ENCODE assay signal across 8 mouse cellular contexts in genomic region chr8:79829543-79829890, GRCm38 (mm10).
DNase-seq lines count a peak whose midpoint lies in the region; ATAC-seq and TF ChIP-seq lines count a peak whose summit lies in the region.
"Had no signal": no experiment of that assay in that cellular context is flagged by ENCODE, and none has a peak within 500 bp of the region (broad histone marks: within the 10 kb centered on the region; RNA-seq: fewer than 3 reads in every experiment).

No protein-coding gene starts in this region.

- no peak overlapping the region for H3K4me3 ChIP-seq in lung, postnatal 0 days (ENCODE audit: low read depth, low read length)
- no peak overlapping the region for H3K4me3 ChIP-seq in hindbrain, embryonic 12.5 days
- H3K4me3 ChIP-seq in midbrain, embryonic 15.5 days: peak overlapping the region; percentile 1; the same call in 1 of the 2 replicates

- H3K9ac ChIP-seq in lung, postnatal 0 days (replicated peaks; ENCODE audit: low read depth): no peak overlapping the region
- H3K9ac ChIP-seq in hindbrain, embryonic 12.5 days: peak overlapping the region; percentile 23; the same call in 1 of the 2 replicates
- no peak overlapping the region for H3K9ac ChIP-seq in midbrain, embryonic 15.5 days

- 53% methylated on average over 11 of the region's 11 CpGs for WGBS in lung, postnatal 0 days
- WGBS in hindbrain, embryonic 12.5 days: 25% methylated on average over 11 of the region's 11 CpGs
- 7% methylated on average over 11 of the region's 11 CpGs for WGBS in midbrain, embryonic 15.5 days

- no peak for TF ChIP-seq CTCF in lung, postnatal 0 days (IDR thresholded peaks at IDR 0.05)

- no peaks in the 10 kb centered on the region for H3K9me3 ChIP-seq in lung, postnatal 0 days (ENCODE audit: low read length)
- H3K9me3 ChIP-seq in hindbrain, embryonic 12.5 days (replicated peaks): no peaks in the 10 kb centered on the region
- H3K9me3 ChIP-seq in midbrain, embryonic 15.5 days: no peaks in the 10 kb centered on the region

- DNase-seq in lung, postnatal 0 days (ENCODE audit: low spot score): no peak
- no peak for DNase-seq in lung, postnatal 10 days
- DNase-seq in c-Kit-positive CD71-positive TER-119-positive erythroid progenitor cells, embryonic 14.5 days (ENCODE audit: low spot score): no peak
- no peak for DNase-seq in cerebellum, postnatal 14 days
- DNase-seq: kidney, postnatal 14 days had no signal

- H3K4me1 ChIP-seq in lung, postnatal 0 days (ENCODE audit: insufficient read depth, low read depth, low read length): no peaks in the 10 kb centered on the region
- H3K4me1 ChIP-seq in hindbrain, embryonic 12.5 days: 0 out of 2 replicates have a peak, but pooled peaks cover 8% of the 10 kb centered on the region
- H3K4me1 ChIP-seq in midbrain, embryonic 15.5 days: peaks cover 5% of the 10 kb centered on the region; the same call in 1 of the 2 replicates

- ATAC-seq in lung, postnatal 0 days: no peak
- no peak for ATAC-seq in hindbrain, embryonic 12.5 days (ENCODE audit: low FRiP score)
- peak; percentile 65 for ATAC-seq in midbrain, embryonic 15.5 days (replicated peaks)
- ATAC-seq in activated CD4-positive, CD25-positive, alpha-beta regulatory T cell, adult 4 months: no peak

- no peak for TF ChIP-seq EP300 in lung, postnatal 0 days (IDR thresholded peaks at IDR 0.05)

- no peak overlapping the region for H3K27ac ChIP-seq in lung, postnatal 0 days (ENCODE audit: low read length)
- no peak overlapping the region for H3K27ac ChIP-seq in hindbrain, embryonic 12.5 days
- no peak overlapping the region for H3K27ac ChIP-seq in midbrain, embryonic 15.5 days

- H3K27me3 ChIP-seq in lung, postnatal 0 days (replicated peaks; ENCODE audit: insufficient read depth, low read length): no peaks in the 10 kb centered on the region
- H3K27me3 ChIP-seq in hindbrain, embryonic 12.5 days: no peaks in the 10 kb centered on the region
- H3K27me3 ChIP-seq in midbrain, embryonic 15.5 days (replicated peaks): peaks cover 21% of the 10 kb centered on the region; the same call in 1 of the 2 replicates

- H3K4me2 ChIP-seq in lung, postnatal 0 days (replicated peaks; ENCODE audit: low read depth, low read length): peak overlapping the region; percentile 29; the same call in 1 of the 2 replicates
- H3K4me2 ChIP-seq in hindbrain, embryonic 12.5 days (replicated peaks): peak overlapping the region; percentile 39
- H3K4me2 ChIP-seq in midbrain, embryonic 15.5 days: peak overlapping the region; percentile 34

- no peaks in the 10 kb centered on the region for H3K36me3 ChIP-seq in lung, postnatal 0 days (ENCODE audit: insufficient read depth, low read length)
- no peaks in the 10 kb centered on the region for H3K36me3 ChIP-seq in hindbrain, embryonic 12.5 days
- H3K36me3 ChIP-seq in midbrain, embryonic 15.5 days (replicated peaks): no peaks in the 10 kb centered on the region
